Mouse (Mus musculus) MEL (cell line): ENCODE results near the gene Ptchd3. TPM values are rescaled to one million over a fixed set of nuclear protein-coding genes. Genes with fewer than 3 reads are reported as not detected.

Experiments
- DNase-seq: peaks from one replicate; pipeline ENCODE4 v3.0.0; 2011; ENCODE audit warnings: low read depth, low spot score
- H3K27ac ChIP-seq: 2 replicates; pipeline ENCODE4 v1.5.1; 2012; ENCODE audit warnings: low read depth, mild to moderate bottlenecking, control low read depth, low read length, moderate library complexity; ENCODE audit not compliant: control insufficient read depth
- H3K27me3 ChIP-seq, 2 experiments: fragments of 150-350 bp in 1 of 2; sonication (generic) in 1 of 2; 2 replicates each; pipeline ENCODE4 v1.6.1; 2012; ENCODE audit warnings: low read length in 2 of 2, mild to moderate bottlenecking in 2 of 2, improper control_type of control experiment in 1 of 2, moderate library complexity in 1 of 2; ENCODE audit not compliant: insufficient read depth in 2 of 2, control insufficient read depth in 1 of 2
- H3K36me3 ChIP-seq, 2 experiments: 2 replicates each; pipeline ENCODE4 v1.6.1; 2012 to 2014; ENCODE audit warnings: low read length in 2 of 2, improper control_type of control experiment in 1 of 2, inconsistent platforms in 1 of 2, mild to moderate bottlenecking in 1 of 2; ENCODE audit not compliant: insufficient read depth in 2 of 2, control insufficient read depth in 1 of 2
- H3K4me1 ChIP-seq, 2 experiments: fragments of 150-350 bp in 1 of 2; sonication (generic) in 1 of 2; 2 replicates each; pipeline ENCODE4 v1.6.1; 2012; ENCODE audit warnings: low read length in 2 of 2, improper control_type of control experiment in 1 of 2, mild to moderate bottlenecking in 1 of 2; ENCODE audit not compliant: insufficient read depth in 2 of 2, control insufficient read depth in 1 of 2
- H3K4me3 ChIP-seq, 2 experiments: fragments of 150-350 bp in 1 of 2; sonication (generic) in 1 of 2; 2 replicates each; pipeline ENCODE4 v1.5.1; 2012; ENCODE audit warnings: low read depth in 2 of 2, low read length in 2 of 2, mild to moderate bottlenecking in 2 of 2, moderate library complexity in 2 of 2, control low read depth in 1 of 2, improper control_type of control experiment in 1 of 2; ENCODE audit not compliant: control insufficient read depth in 1 of 2, insufficient read depth in 1 of 2
- H3K79me2 ChIP-seq: 2 replicates; pipeline ENCODE4 v1.6.1; 2012; ENCODE audit warnings: mild to moderate bottlenecking, low read length, moderate library complexity; ENCODE audit not compliant: control insufficient read depth, poor library complexity, insufficient read depth
- H3K9ac ChIP-seq: 2 replicates; pipeline ENCODE4 v1.6.1; 2012; ENCODE audit warnings: low read depth, mild to moderate bottlenecking, control low read depth, low read length, moderate library complexity; ENCODE audit not compliant: control insufficient read depth, poor library complexity, severe bottlenecking
- H3K9me3 ChIP-seq: fragments of 150-350 bp; sonication (generic); replicated peaks from 2 replicates; pipeline ENCODE4 v1.6.1; 2012; ENCODE audit warnings: mild to moderate bottlenecking, low read length, improper control_type of control experiment, moderate library complexity; ENCODE audit not compliant: insufficient read depth
- BHLHE40 ChIP-seq: IDR thresholded peaks from 2 replicates; pipeline ENCODE4 v1.6.1; 2012; ENCODE audit warnings: low read depth, mild to moderate bottlenecking, inconsistent platforms, low read length, improper control_type of control experiment, borderline replicate concordance
- EP300 ChIP-seq, 2 experiments: IDR thresholded peaks; 2 replicates each; pipeline ENCODE4 v1.6.1; 2011; ENCODE audit warnings: improper control_type of control experiment in 2 of 2, low read length in 2 of 2, low read depth in 1 of 2, mild to moderate bottlenecking in 1 of 2
- ETS1 ChIP-seq: IDR thresholded peaks from 2 replicates; pipeline ENCODE4 v1.6.1; 2012; ENCODE audit warnings: low read depth, mild to moderate bottlenecking, inconsistent platforms, low read length, improper control_type of control experiment, moderate library complexity
- GABPA ChIP-seq: IDR thresholded peaks from 2 replicates; pipeline ENCODE4 v1.6.1; 2012; ENCODE audit warnings: low read depth, mild to moderate bottlenecking, inconsistent platforms, low read length, improper control_type of control experiment, moderate library complexity
- HCFC1 ChIP-seq: IDR thresholded peaks from 2 replicates; pipeline ENCODE4 v1.6.1; 2012; ENCODE audit warnings: low read depth, mild to moderate bottlenecking, inconsistent platforms, low read length, improper control_type of control experiment, moderate library complexity
- KAT2A ChIP-seq: conservative IDR thresholded peaks from 2 replicates; pipeline ENCODE4 v1.6.1; 2012; ENCODE audit warnings: low read depth, low read length, improper control_type of control experiment, inconsistent platforms
- MYC ChIP-seq: IDR thresholded peaks from 2 replicates; pipeline ENCODE4 v1.6.1; 2011; ENCODE audit warnings: low read depth, mild to moderate bottlenecking, low read length, improper control_type of control experiment, moderate library complexity
- POLR2A ChIP-seq, 2 experiments: IDR thresholded peaks; 2 replicates each; pipeline ENCODE4 v1.6.1; 2011 to 2012; ENCODE audit warnings: low read length in 2 of 2, mild to moderate bottlenecking in 2 of 2, control low read depth in 1 of 2, improper control_type of control experiment in 1 of 2, low read depth in 1 of 2, moderate library complexity in 1 of 2; ENCODE audit not compliant: control insufficient read depth in 1 of 2, insufficient read depth in 1 of 2, poor library complexity in 1 of 2
- POLR2AphosphoS5 ChIP-seq: IDR thresholded peaks from 2 replicates; pipeline ENCODE4 v1.6.1; 2012; ENCODE audit warnings: low read depth, borderline replicate concordance, mild to moderate bottlenecking, inconsistent platforms, low read length, moderate library complexity, mixed read lengths
- RAD21 ChIP-seq: IDR thresholded peaks from 2 replicates; pipeline ENCODE4 v1.6.1; 2011; ENCODE audit warnings: mild to moderate bottlenecking, low read depth, low read length, improper control_type of control experiment
- SMC3 ChIP-seq: IDR thresholded peaks from 2 replicates; pipeline ENCODE4 v1.6.1; 2011; ENCODE audit warnings: low read depth, low read length, improper control_type of control experiment
- TCF12 ChIP-seq: IDR thresholded peaks from 2 replicates; pipeline ENCODE4 v1.6.1; 2014; ENCODE audit warnings: low read depth, mild to moderate bottlenecking, inconsistent platforms, low read length, improper control_type of control experiment, moderate library complexity
- UBTF ChIP-seq: IDR thresholded peaks from 2 replicates; pipeline ENCODE4 v1.6.1; 2012; ENCODE audit warnings: low read depth, mild to moderate bottlenecking, inconsistent platforms, low read length, improper control_type of control experiment, moderate library complexity, borderline replicate concordance; ENCODE audit not compliant: insufficient read depth
- USF2 ChIP-seq, 2 experiments: IDR thresholded peaks; 2 replicates each; pipeline ENCODE4 v1.6.1; 2011 to 2012; ENCODE audit warnings: improper control_type of control experiment in 2 of 2, low read length in 2 of 2, borderline replicate concordance in 1 of 2, inconsistent platforms in 1 of 2, low read depth in 1 of 2, mild to moderate bottlenecking in 1 of 2; ENCODE audit not compliant: insufficient read depth in 1 of 2
- ZC3H11A ChIP-seq: IDR thresholded peaks from 2 replicates; pipeline ENCODE4 v1.6.1; 2012; ENCODE audit warnings: low read depth, mild to moderate bottlenecking, inconsistent platforms, low read length, improper control_type of control experiment
- ZKSCAN1 ChIP-seq: IDR thresholded peaks from 2 replicates; pipeline ENCODE4 v1.6.1; 2012; ENCODE audit warnings: low read depth, mild to moderate bottlenecking, inconsistent platforms, low read length, improper control_type of control experiment, moderate library complexity
- polyA plus RNA-seq, 2 experiments: library from polyadenylated mRNA; stranded (reverse) in 1 of 2; unstranded in 1 of 2; fragments of >175 nt in 1 of 2; fragments of >200 nt in 1 of 2; gene quantifications; 2 replicates each; pipeline versions ENCODE4 v1.2.1 to v1.2.4; 2012; ENCODE audit warnings: low replicate concordance in 2 of 2, low read depth in 1 of 2; ENCODE audit not compliant: insufficient read length in 2 of 2, insufficient read depth in 1 of 2, missing spikeins in 1 of 2
- total RNA-seq: library from RNA; depleted of rRNA; stranded (reverse); fragments of 300-350 nt; gene quantifications from 2 replicates; pipeline ENCODE4 v1.2.3, GENCODE M21; 2012

The Ptchd3 gene
- total and polyA plus RNA-seq, 3 experiments: not detected

- H3K4me1 ChIP-seq: no peaks in the 10 kb centered on the region
- TF ChIP-seq ETS1 (no peak), MYC (no peak), ZKSCAN1 (no peak), RAD21 (no peak), BHLHE40 (no peak), POLR2A (IDR thresholded peaks at IDR 0.05; ENCODE audit: control insufficient read depth in 1 of 2, insufficient read depth in 1 of 2, low read depth in 1 of 2, low read length in 2 of 2, poor library complexity in 1 of 2) (no peak), KAT2A (no peak), HCFC1 (no peak), USF2 (IDR thresholded peaks at IDR 0.05; ENCODE audit: borderline replicate concordance in 1 of 2, insufficient read depth in 1 of 2, low read depth in 1 of 2, low read length in 2 of 2) (no peak), TCF12 (no peak), GABPA (no peak), EP300 (IDR thresholded peaks at IDR 0.05; ENCODE audit: low read depth in 1 of 2, low read length in 2 of 2) (no peak)
- no peak for DNase-seq
- no peak overlapping the region for H3K4me3 ChIP-seq
- no peaks in the 10 kb centered on the region for H3K9me3 ChIP-seq
- no peaks in the 10 kb centered on the region for H3K79me2 ChIP-seq
- no peaks in the 10 kb centered on the region for H3K36me3 ChIP-seq
- peaks cover 0 to 5% of the 10 kb centered on the region in 2 experiments; a peak in 3 of 4 replicates for H3K27me3 ChIP-seq
- H3K27ac ChIP-seq: no peak overlapping the region
- H3K9ac ChIP-seq: no peak overlapping the region
These were observed 35.4 kb upstream of the Ptchd3 start for GRCm38 (mm10) chr11:121794591-121795199.

DNA sequence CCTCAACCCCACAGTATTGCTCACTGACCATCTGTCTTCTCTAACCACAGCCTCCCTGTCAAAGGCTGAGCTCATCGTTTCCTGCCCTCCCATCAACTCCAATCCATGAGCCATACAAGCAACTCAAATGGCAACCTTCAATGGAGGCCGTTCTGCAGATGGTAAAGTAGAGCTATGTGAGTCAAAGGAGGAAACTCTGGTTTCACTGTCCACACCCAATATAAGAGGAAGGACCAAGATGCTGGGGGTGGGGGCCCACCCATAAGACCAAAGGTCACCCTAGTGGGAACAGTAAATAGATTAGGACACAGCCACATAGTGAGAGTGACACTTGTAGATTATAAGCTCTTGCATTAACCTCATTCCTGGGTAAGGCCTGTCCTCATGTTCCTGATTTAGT lies 34.1 kb upstream of the Ptchd3 start:
- no peak overlapping the region for H3K4me3 ChIP-seq
- no peak overlapping the region for H3K27ac ChIP-seq
- H3K4me1 ChIP-seq: no peaks in the 10 kb centered on the region; a peak in 1 of 4 replicates
- H3K36me3 ChIP-seq: no peaks in the 10 kb centered on the region
- TF ChIP-seq POLR2AphosphoS5: no peak
- H3K9me3 ChIP-seq: no peaks in the 10 kb centered on the region
- peaks cover 0 to 2% of the 10 kb centered on the region in 2 experiments; a peak in 3 of 4 replicates for H3K27me3 ChIP-seq
- no peak overlapping the region for H3K9ac ChIP-seq
- H3K79me2 ChIP-seq: no peaks in the 10 kb centered on the region
- DNase-seq: no peak

DNA sequence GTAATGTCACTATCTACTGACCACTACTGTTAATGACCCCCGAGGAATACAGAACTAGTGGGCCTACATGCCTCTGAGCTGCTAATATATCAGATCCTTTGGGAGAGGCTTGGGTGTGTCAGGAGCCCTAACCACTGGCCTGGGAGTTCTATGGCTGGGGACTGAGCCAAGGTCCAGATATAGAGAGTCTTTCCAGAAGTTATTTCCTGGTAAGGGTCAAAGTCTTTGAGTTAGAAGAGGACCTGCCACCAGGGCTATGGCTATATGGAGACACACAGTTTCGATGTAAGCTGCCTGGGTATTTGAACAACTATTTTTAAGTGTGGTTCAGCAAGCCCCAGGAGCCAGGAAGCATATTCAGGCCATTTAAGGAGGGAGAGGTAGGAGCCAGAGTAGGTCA lies 31.5 kb upstream of the Ptchd3 start:
- Histone ChIP-seq H3K79me2 (no peaks in the 10 kb centered on the region), H3K36me3 (no peaks in the 10 kb centered on the region), H3K27me3 (peaks cover 3 to 4% of the 10 kb centered on the region in 2 experiments), H3K9ac (no peak overlapping the region), H3K4me1 (no peaks in the 10 kb centered on the region; a peak in 1 of 4 replicates), H3K4me3 (no peak overlapping the region), H3K27ac (no peak overlapping the region), H3K9me3 (no peaks in the 10 kb centered on the region)
- TF ChIP-seq ETS1 (no peak), ZC3H11A (no peak), SMC3 (no peak), UBTF (no peak)
- no peak for DNase-seq
